Mouse (Mus musculus): ENCODE measurements around the gene Crebrf. TPM values are rescaled to one million over a fixed set of nuclear protein-coding genes. Genes with fewer than 3 reads are reported as not detected.

Crebrf gene
- total and polyA plus RNA-seq, 3 experiments = 5.8 to 8.1 (median 6.8) TPM

- in situ Hi-C loops (cut with MboI; ENCODE audit: low pct_ligation_motif_present, low pct_unique_long_range_greater_than_20kb, low sequenced_read_pairs) = no loop called here
- no peaks in the 10 kb centered on the region for H3K27me3 ChIP-seq (replicated peaks)
- TF ChIP-seq TBP (conservative IDR thresholded peaks at IDR 0.05; ENCODE audit: low read depth, low read length) = peak; percentile 87
- TF ChIP-seq ZC3H11A (IDR thresholded peaks at IDR 0.05; ENCODE audit: low read depth, low read length) = no peak
- TF ChIP-seq KAT2A (IDR thresholded peaks at IDR 0.05; ENCODE audit: insufficient replicate concordance, low read length) = no peak
- no peak for TF ChIP-seq MAFK (IDR thresholded peaks at IDR 0.05; ENCODE audit: insufficient replicate concordance, low read length)
- TF ChIP-seq POLR2A (IDR thresholded peaks at IDR 0.05; ENCODE audit: low read depth, low read length) = peak; percentile 27; the same call in 1 of the 2 replicates
- TF ChIP-seq BHLHE40 (IDR thresholded peaks at IDR 0.05; ENCODE audit: low read depth, low read length) = no peak
- peak; percentile 94 for TF ChIP-seq UBTF (IDR thresholded peaks at IDR 0.05; ENCODE audit: low read depth, low read length)
- dilution Hi-C loops (cut with MboI; ENCODE audit: extremely low pct_ligation_motif_present, extremely low pct_unique_long_range_greater_than_20kb, low sequenced_read_pairs) = no loop called here
- peak overlapping the region; percentile 79 for H3K4me2 ChIP-seq (ENCODE audit: insufficient read depth, low read depth, poor library complexity, severe bottlenecking)
- no peak overlapping the region for H3K27ac ChIP-seq (ENCODE audit: insufficient read depth, low read depth)
- peak overlapping the region; percentile 17 to 40 (median 30) for H3K4me3 ChIP-seq (replicated peaks in 1 of 3; ENCODE audit: low read depth in 2 of 3, low read length in 2 of 3, poor library complexity in 1 of 3)
- peaks cover 0 to 19% of the 10 kb centered on the region in 2 experiments for H3K36me3 ChIP-seq (replicated peaks in 1 of 2; ENCODE audit: control insufficient read depth in 1 of 2, insufficient read depth in 1 of 2, low read length in 1 of 2)
- H3K9me3 ChIP-seq (replicated peaks; ENCODE audit: low read length) = no peaks in the 10 kb centered on the region
- H3K79me2 ChIP-seq (replicated peaks; ENCODE audit: control insufficient read depth, extremely low read depth, insufficient read depth, poor library complexity, severe bottlenecking) = 0 out of 2 replicates have a peak, but pooled peaks cover 2% of the 10 kb centered on the region
- peaks cover 8 to 32% of the 10 kb centered on the region in 2 experiments for H3K4me1 ChIP-seq (ENCODE audit: control insufficient read depth in 1 of 2, insufficient read depth in 2 of 2)
- DNase-seq (ENCODE audit: extremely low read depth) = no peak
- H3K9ac ChIP-seq (ENCODE audit: insufficient read depth, low read depth) = no peak overlapping the region; the same call in 1 of the 2 replicates
Measured at GRCm38 (mm10) chr17:26742581-26742980, 27.1 kb downstream of the Crebrf start.

DNA sequence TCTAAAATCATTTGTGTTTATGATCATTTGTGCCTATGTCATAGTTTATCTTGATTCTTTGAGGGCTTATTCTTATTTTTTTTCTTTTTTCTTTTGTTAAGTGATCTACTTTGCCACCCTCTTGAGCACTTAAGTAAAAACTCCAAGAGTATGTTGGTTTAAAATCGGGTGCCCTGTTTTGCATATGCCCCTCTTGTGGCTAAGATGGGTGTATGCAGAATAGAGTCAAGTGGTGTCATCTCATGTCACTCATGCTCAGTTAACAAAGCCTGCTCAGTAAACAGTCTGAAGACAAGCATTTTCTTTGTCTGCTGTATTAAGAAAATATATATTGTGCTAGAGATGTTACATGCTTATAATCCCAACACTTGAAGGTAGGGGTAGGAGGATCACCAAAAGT is 27.8 kb downstream of the Crebrf start:
- no peak for DNase-seq (ENCODE audit: extremely low read depth)
- Histone ChIP-seq H3K36me3 (replicated peaks in 1 of 2; ENCODE audit: control insufficient read depth in 1 of 2, insufficient read depth in 1 of 2, low read length in 1 of 2) (peaks cover 0 to 19% of the 10 kb centered on the region in 2 experiments), H3K4me3 (replicated peaks in 1 of 3; ENCODE audit: low read depth in 2 of 3, low read length in 2 of 3, poor library complexity in 1 of 3) (peak overlapping the region in 2 of 3 experiments; percentile 24 to 40), H3K4me2 (ENCODE audit: insufficient read depth, low read depth, poor library complexity, severe bottlenecking) (peak overlapping the region; percentile 83), H3K4me1 (ENCODE audit: control insufficient read depth in 1 of 2, insufficient read depth in 2 of 2) (peaks cover 8 to 26% of the 10 kb centered on the region in 2 experiments), H3K9ac (ENCODE audit: insufficient read depth, low read depth) (peak overlapping the region; percentile 48; the same call in 1 of the 2 replicates), H3K9me3 (replicated peaks; ENCODE audit: low read length) (no peaks in the 10 kb centered on the region), H3K79me2 (replicated peaks; ENCODE audit: control insufficient read depth, extremely low read depth, insufficient read depth, poor library complexity, severe bottlenecking) (0 out of 2 replicates have a peak, but pooled peaks cover 2% of the 10 kb centered on the region), H3K27me3 (replicated peaks) (no peaks in the 10 kb centered on the region), H3K27ac (ENCODE audit: insufficient read depth, low read depth) (no peak overlapping the region)
- in situ Hi-C loops (cut with MboI; ENCODE audit: low pct_ligation_motif_present, low pct_unique_long_range_greater_than_20kb, low sequenced_read_pairs) (no loop called here), dilution Hi-C loops (cut with MboI; ENCODE audit: extremely low pct_ligation_motif_present, extremely low pct_unique_long_range_greater_than_20kb, low sequenced_read_pairs) (no loop called here)
- TF ChIP-seq CTCF (conservative IDR thresholded peaks at IDR 0.05 in 1 of 2, IDR thresholded peaks at IDR 0.05 in 1 of 2; ENCODE audit: low read depth in 2 of 2, low read length in 2 of 2) (peak in 1 of 2 experiments; percentile 37; a peak in 2 of 4 replicates), SMC3 (IDR thresholded peaks at IDR 0.05; ENCODE audit: low read depth, low read length) (peak; percentile 35; the same call in 1 of the 2 replicates), MEF2A (IDR thresholded peaks at IDR 0.05; ENCODE audit: borderline replicate concordance, low read depth, low read length) (no peak), E2F4 (IDR thresholded peaks at IDR 0.05; ENCODE audit: insufficient replicate concordance, low read depth, low read length) (no peak)

DNA sequence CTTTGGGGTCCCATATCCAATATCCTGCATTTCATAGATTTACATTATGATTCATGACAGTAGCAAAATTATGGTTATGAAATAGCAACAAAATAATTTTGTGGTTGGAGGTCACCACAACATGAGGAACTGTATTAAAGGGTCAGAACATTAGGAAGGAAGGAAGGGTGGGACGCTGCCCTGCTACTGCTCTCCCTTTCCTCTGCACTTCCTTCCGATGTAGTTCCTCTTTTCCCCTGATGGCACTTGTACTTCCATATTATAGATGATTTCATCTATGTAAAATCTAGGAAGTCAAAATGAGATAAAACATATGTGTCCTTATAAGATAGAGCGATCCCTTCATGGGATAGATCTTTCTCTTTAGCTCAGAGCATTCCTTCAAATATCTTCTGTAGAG is 34.5 kb downstream of the Crebrf start:
- TF ChIP-seq ZMIZ1 (IDR thresholded peaks at IDR 0.05; ENCODE audit: low read depth, low read length) (no peak), ELF1 (IDR thresholded peaks at IDR 0.05; ENCODE audit: low read depth, low read length) (no peak), ZNF384 (IDR thresholded peaks at IDR 0.05; ENCODE audit: low read depth, low read length) (no peak), USF2 (conservative IDR thresholded peaks at IDR 0.05; ENCODE audit: low read depth, low read length) (no peak), JUND (conservative IDR thresholded peaks at IDR 0.05; ENCODE audit: low read depth, low read length) (no peak), RCOR1 (conservative IDR thresholded peaks at IDR 0.05; ENCODE audit: low read depth, low read length) (no peak), IRF4 (IDR thresholded peaks at IDR 0.05; ENCODE audit: low read depth, low read length) (no peak), ETS1 (conservative IDR thresholded peaks at IDR 0.05; ENCODE audit: low read depth, low read length) (no peak), NRF1 (IDR thresholded peaks at IDR 0.05; ENCODE audit: low read depth, low read length) (no peak), POLR2AphosphoS2 (IDR thresholded peaks at IDR 0.05; ENCODE audit: low read depth, low read length) (no peak), MAX (IDR thresholded peaks at IDR 0.05; ENCODE audit: low read length) (no peak), PAX5 (IDR thresholded peaks at IDR 0.05; ENCODE audit: low read length) (no peak), GABPA (IDR thresholded peaks at IDR 0.05; ENCODE audit: insufficient replicate concordance, low read depth, low read length) (no peak), MXI1 (IDR thresholded peaks at IDR 0.05; ENCODE audit: low read depth, low read length) (no peak), UBTF (IDR thresholded peaks at IDR 0.05; ENCODE audit: low read depth, low read length) (no peak)
- Histone ChIP-seq H3K27ac (ENCODE audit: insufficient read depth, low read depth) (no peak overlapping the region), H3K79me2 (replicated peaks; ENCODE audit: control insufficient read depth, extremely low read depth, insufficient read depth, poor library complexity, severe bottlenecking) (peaks cover 14% of the 10 kb centered on the region; the same call in 1 of the 2 replicates), H3K9ac (ENCODE audit: insufficient read depth, low read depth) (no peak overlapping the region), H3K36me3 (replicated peaks in 1 of 2; ENCODE audit: control insufficient read depth in 1 of 2, insufficient read depth in 1 of 2, low read length in 1 of 2) (peaks cover 0 to 9% of the 10 kb centered on the region in 2 experiments), H3K4me3 (replicated peaks in 1 of 3; ENCODE audit: low read depth in 2 of 3, low read length in 2 of 3, poor library complexity in 1 of 3) (no peak overlapping the region), H3K9me3 (replicated peaks; ENCODE audit: low read length) (no peaks in the 10 kb centered on the region), H3K4me2 (ENCODE audit: insufficient read depth, low read depth, poor library complexity, severe bottlenecking) (no peak overlapping the region), H3K4me1 (ENCODE audit: control insufficient read depth in 1 of 2, insufficient read depth in 2 of 2) (peaks cover 3 to 34% of the 10 kb centered on the region in 2 experiments), H3K27me3 (replicated peaks) (no peaks in the 10 kb centered on the region)
- in situ Hi-C loops (cut with MboI; ENCODE audit: low pct_ligation_motif_present, low pct_unique_long_range_greater_than_20kb, low sequenced_read_pairs) (no loop called here), dilution Hi-C loops (cut with MboI; ENCODE audit: extremely low pct_ligation_motif_present, extremely low pct_unique_long_range_greater_than_20kb, low sequenced_read_pairs) (no loop called here)
- DNase-seq (ENCODE audit: extremely low read depth) = no peak

Measured in CH12.LX (cell line).